Mouse (Mus musculus): Measurements from ENCODE around the gene Obp2b.

DNA sequence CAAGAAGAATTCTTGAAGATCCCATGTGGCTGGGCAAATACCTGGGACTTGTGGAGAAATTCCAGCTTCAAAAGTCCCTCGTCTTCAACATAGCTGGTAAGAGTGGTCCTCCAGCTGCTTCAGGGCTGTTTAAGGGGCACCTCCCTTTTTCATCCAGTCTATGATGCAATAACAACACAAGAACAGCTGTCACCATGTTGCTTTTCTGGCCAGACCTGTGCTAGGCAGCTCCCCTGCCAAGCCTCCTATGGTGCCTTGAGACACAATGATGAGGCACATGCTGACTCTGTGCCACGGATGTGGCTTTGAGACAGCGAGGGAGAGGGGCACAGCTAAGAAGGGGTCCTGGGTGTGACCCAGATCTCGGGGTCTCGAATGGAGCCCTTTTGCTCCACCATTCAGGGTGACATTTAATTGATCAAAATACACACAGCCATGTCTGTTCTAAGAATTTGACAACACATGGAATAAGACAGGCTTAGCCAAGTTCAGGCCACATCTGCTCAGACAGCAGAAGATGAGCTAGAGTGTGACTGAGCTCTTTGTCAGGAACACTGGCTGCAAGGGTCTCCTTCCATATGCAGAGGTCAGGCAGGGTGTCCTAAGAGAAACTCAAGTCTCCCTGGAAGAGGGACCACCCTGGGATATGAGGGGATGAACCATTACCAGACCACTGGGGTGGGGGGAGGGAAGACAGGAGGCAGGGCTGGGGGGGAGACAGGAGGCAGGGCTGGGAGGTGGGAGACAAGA, 48.9 kb downstream of the Obp2b start:
- TF ChIP-seq CTCF (IDR thresholded peaks at IDR 0.05; ENCODE audit: low read depth) (no peak), EP300 (IDR thresholded peaks at IDR 0.05; ENCODE audit: low read depth) (no peak)
